ENCODE assay signal across 9 mouse cellular contexts in genomic region chr4:65589780-65590179, GRCm38 (mm10). TPM values are rescaled to one million over a fixed set of nuclear protein-coding genes. Genes with fewer than 3 reads are reported as not detected.
DNase-seq lines count a peak whose midpoint lies in the region; ATAC-seq and TF ChIP-seq lines count a peak whose summit lies in the region.
"Had no signal": no experiment of that assay in that cellular context is flagged by ENCODE, and none has a peak within 500 bp of the region (broad histone marks: within the 10 kb centered on the region; RNA-seq: fewer than 3 reads in every experiment).

No protein-coding gene starts in this region.

- no peaks in the 10 kb centered on the region for H3K36me3 ChIP-seq in kidney, adult 2 months (ENCODE audit: control insufficient read depth, insufficient read depth, low read length)
- H3K36me3 ChIP-seq in embryonic facial prominence, embryonic 12.5 days, result no peaks in the 10 kb centered on the region
- H3K36me3 ChIP-seq in hindbrain, embryonic 16.5 days (ENCODE audit: control insufficient read depth, insufficient read depth, low read length), result no peaks in the 10 kb centered on the region
- no peaks in the 10 kb centered on the region for H3K36me3 ChIP-seq in splenic B cell, adult 2 months (ENCODE audit: control insufficient read depth, insufficient read depth, low read length, poor library complexity, severe bottlenecking)
- H3K36me3 ChIP-seq: limb, embryonic 15.5 days had no signal

- H3K27ac ChIP-seq in kidney, adult 2 months (ENCODE audit: insufficient read depth, low read depth, low read length), result no peak overlapping the region
- no peak overlapping the region for H3K27ac ChIP-seq in embryonic facial prominence, embryonic 12.5 days
- no peak overlapping the region for H3K27ac ChIP-seq in hindbrain, embryonic 16.5 days (ENCODE audit: low read depth, low read length)
- H3K27ac ChIP-seq: limb, embryonic 15.5 days had no signal

- H3K4me3 ChIP-seq in kidney, adult 2 months (ENCODE audit: insufficient read depth, low read depth, low read length), result no peak overlapping the region
- H3K4me3 ChIP-seq in embryonic facial prominence, embryonic 12.5 days, result no peak overlapping the region
- H3K4me3 ChIP-seq in hindbrain, embryonic 16.5 days (ENCODE audit: low read length), result no peak overlapping the region
- H3K4me3 ChIP-seq: limb, embryonic 15.5 days had no signal

- no peak for TF ChIP-seq POLR2A in kidney, adult 2 months (IDR thresholded peaks at IDR 0.05; ENCODE audit: low read depth, low read length)

- no peaks in the 10 kb centered on the region for H3K27me3 ChIP-seq in kidney, adult 2 months (replicated peaks; ENCODE audit: control insufficient read depth, insufficient read depth, low read length)
- no peaks in the 10 kb centered on the region for H3K27me3 ChIP-seq in embryonic facial prominence, embryonic 12.5 days
- no peaks in the 10 kb centered on the region for H3K27me3 ChIP-seq in hindbrain, embryonic 16.5 days (replicated peaks; ENCODE audit: control insufficient read depth, insufficient read depth, low read length)
- H3K27me3 ChIP-seq in splenic B cell, adult 2 months (ENCODE audit: control insufficient read depth, insufficient read depth, low read length, poor library complexity, severe bottlenecking), result no peaks in the 10 kb centered on the region
- H3K27me3 ChIP-seq: limb, embryonic 15.5 days had no signal

- no peak overlapping the region for H3K9ac ChIP-seq in embryonic facial prominence, embryonic 12.5 days
- no peak overlapping the region for H3K9ac ChIP-seq in hindbrain, embryonic 16.5 days (ENCODE audit: low read depth, low read length)
- H3K9ac ChIP-seq: limb, embryonic 15.5 days had no signal

- ATAC-seq in embryonic facial prominence, embryonic 12.5 days (ENCODE audit: insufficient number of reproducible peaks, insufficient read depth, low FRiP score, low TSS enrichment), result peak; percentile 47; the same call in 1 of the 2 replicates
- peak; percentile 75 for ATAC-seq in hindbrain, embryonic 16.5 days

- H3K9me3 ChIP-seq in embryonic facial prominence, embryonic 12.5 days, result no peaks in the 10 kb centered on the region
- H3K9me3 ChIP-seq in hindbrain, embryonic 16.5 days (ENCODE audit: control insufficient read depth, low read length), result no peaks in the 10 kb centered on the region
- H3K9me3 ChIP-seq: limb, embryonic 15.5 days had no signal

- H3K4me1 ChIP-seq in kidney, adult 2 months (ENCODE audit: control insufficient read depth, insufficient read depth, low read length), result no peaks in the 10 kb centered on the region
- no peaks in the 10 kb centered on the region for H3K4me1 ChIP-seq in embryonic facial prominence, embryonic 12.5 days
- no peaks in the 10 kb centered on the region for H3K4me1 ChIP-seq in hindbrain, embryonic 16.5 days (ENCODE audit: control insufficient read depth, insufficient read depth, low read depth, low read length)
- H3K4me1 ChIP-seq: limb, embryonic 15.5 days had no signal

- peak; percentile 65 for DNase-seq in kidney, adult 2 months
- no peak for DNase-seq in kidney, adult 11 months
- DNase-seq in MN1 (ENCODE audit: low spot score), result peak; percentile 61
- peak; percentile 38 for DNase-seq in lung, postnatal 14 days
- DNase-seq in splenic B cell, adult 2 months (ENCODE audit: low read depth, low spot score), result peak; percentile 13
- DNase-seq in adrenal gland, adult 2 months, result no peak

- peak; percentile 71 for TF ChIP-seq CTCF in kidney, adult 2 months (conservative IDR thresholded peaks at IDR 0.05; ENCODE audit: insufficient read depth, insufficient read length, low read depth, low read length)

- H3K4me2 ChIP-seq in embryonic facial prominence, embryonic 12.5 days (replicated peaks), result no peak overlapping the region
- H3K4me2 ChIP-seq in hindbrain, embryonic 16.5 days (ENCODE audit: low read length), result no peak overlapping the region
- H3K4me2 ChIP-seq: limb, embryonic 15.5 days had no signal

RNA-seq across cellular contexts. Expression of gene Trim32, which starts 15.0 kb away (rescaled TPM):
- 19.6 and 20.6 TPM in 2 replicates for polyA plus RNA-seq in kidney, adult 2 months (2012; rRNA removed)
- 64.9 and 67.9 TPM in 2 replicates for polyA plus RNA-seq in embryonic facial prominence, embryonic 12.5 days (2016; fragmentation: Nextera tagmentation; extraction: Ambion mirVana)
- polyA plus RNA-seq in hindbrain, embryonic 16.5 days (2015; fragmentation: Nextera tagmentation; extraction: Ambion mirVana), result 194 and 211 TPM in 2 replicates
- total RNA-seq in adrenal gland, adult 2 months (2021), result 10 to 100 TPM; 23.6 to 36.2 TPM
- polyA plus RNA-seq in adrenal gland, adult 2 months (2012; rRNA removed), result 36.6 and 45.0 TPM in 2 replicates

Comparison
In these comparisons a context has a peak if more than half of its experiments do, and no peak if none do; other contexts are left out.
1. DNase-seq: peak in kidney, adult 2 months (single experiment), MN1 (single experiment), lung, postnatal 14 days (single experiment) and splenic B cell, adult 2 months (single experiment); none in kidney, adult 11 months (single experiment) and adrenal gland, adult 2 months (single experiment).